In genomic region chr2:153917930-153918329, GRCm38 (mm10) we compare ENCODE assay signal across 42 mouse cellular contexts. TPM values are rescaled to one million over a fixed set of nuclear protein-coding genes. Genes with fewer than 3 reads are reported as not detected.
"Had no signal": no experiment of that assay in that cellular context is flagged by ENCODE, and none has a peak within 500 bp of the region (broad histone marks: within the 10 kb centered on the region; RNA-seq: fewer than 3 reads in every experiment).

Bpifb3 (plus strand) TSS chr2:153918230.

- H3K27ac ChIP-seq: heart, embryonic 10.5 days; heart, embryonic 13.5 days; heart, embryonic 15.5 days; hindbrain, embryonic 10.5 days; hindbrain, embryonic 12.5 days; hindbrain, embryonic 13.5 days; hindbrain, embryonic 14.5 days; hindbrain, embryonic 15.5 days; hindbrain, postnatal 0 days; intestine, embryonic 15.5 days; kidney, embryonic 15.5 days; kidney, postnatal 0 days; layer of hippocampus, adult 2 months had no signal

- H3K36me3 ChIP-seq: heart, embryonic 10.5 days; heart, embryonic 12.5 days; heart, embryonic 13.5 days; heart, embryonic 15.5 days; hindbrain, embryonic 10.5 days; hindbrain, embryonic 12.5 days; hindbrain, embryonic 13.5 days; hindbrain, embryonic 15.5 days; intestine, embryonic 15.5 days; kidney, embryonic 15.5 days had no signal

- ATAC-seq: hindbrain, embryonic 16.5 days; hindbrain, postnatal 0 days; inflammation-experienced regulatory T-cells, adult 6 months; intestine, embryonic 15.5 days; intestine, embryonic 16.5 days; intestine, postnatal 0 days had no signal

- H3K9ac ChIP-seq: heart, embryonic 12.5 days; heart, embryonic 13.5 days; heart, embryonic 15.5 days; hindbrain, embryonic 12.5 days; hindbrain, embryonic 13.5 days; hindbrain, embryonic 14.5 days; hindbrain, embryonic 15.5 days; intestine, embryonic 15.5 days; kidney, embryonic 15.5 days had no signal

- H3K4me2 ChIP-seq: heart, embryonic 11.5 days; heart, embryonic 12.5 days; heart, embryonic 13.5 days; heart, embryonic 15.5 days; hindbrain, embryonic 12.5 days; hindbrain, embryonic 13.5 days; hindbrain, embryonic 14.5 days; hindbrain, embryonic 15.5 days; intestine, embryonic 15.5 days; kidney, embryonic 15.5 days had no signal

- H3K9me3 ChIP-seq: heart, embryonic 10.5 days; heart, embryonic 12.5 days; heart, embryonic 13.5 days; heart, embryonic 15.5 days; hindbrain, embryonic 10.5 days; hindbrain, embryonic 12.5 days; hindbrain, embryonic 13.5 days; hindbrain, embryonic 15.5 days; intestine, embryonic 15.5 days; kidney, embryonic 15.5 days had no signal

- H3K4me1 ChIP-seq: heart, embryonic 12.5 days; hindbrain, embryonic 12.5 days; hindbrain, embryonic 13.5 days; hindbrain, embryonic 15.5 days; intestine, embryonic 15.5 days; kidney, embryonic 15.5 days had no signal

- H3K4me3 ChIP-seq: heart, embryonic 10.5 days; heart, embryonic 12.5 days; heart, embryonic 13.5 days; heart, embryonic 15.5 days; hindbrain, embryonic 10.5 days; hindbrain, embryonic 12.5 days; hindbrain, embryonic 13.5 days; hindbrain, embryonic 15.5 days; intestine, embryonic 15.5 days; kidney, embryonic 15.5 days; layer of hippocampus, adult 2 months had no signal

- DNase-seq: heart, postnatal 10 days; heart, postnatal 14 days; heart, postnatal 36 days; heart, postnatal 4 days; kidney, adult 11 months; kidney, adult 18-20 months; kidney, adult 2 months; kidney, adult 8-10 months; kidney, adult 9 months; kidney, postnatal 10 days; kidney, postnatal 14 days; kidney, postnatal 25 days; kidney, postnatal 36 days; kidney, postnatal 4 days; layer of hippocampus, adult 9-11 months; layer of hippocampus, postnatal 36 days had no signal

- H3K27me3 ChIP-seq: heart, embryonic 15.5 days; hindbrain, embryonic 12.5 days; hindbrain, embryonic 13.5 days; hindbrain, embryonic 15.5 days; intestine, embryonic 15.5 days; kidney, embryonic 15.5 days had no signal

RNA-seq across cellular contexts. Expression of gene Bpifb3, which starts in this region (rescaled TPM):
- polyA plus RNA-seq: heart, embryonic 10.5 days; heart, embryonic 11.5 days; heart, embryonic 12.5 days; heart, embryonic 13.5 days; heart, embryonic 14.5 days; heart, embryonic 15.5 days; heart, embryonic 16.5 days; heart, postnatal 0 days; hindbrain, embryonic 10.5 days; hindbrain, embryonic 12.5 days; hindbrain, embryonic 14.5 days; hindbrain, embryonic 15.5 days; hindbrain, postnatal 0 days; inflammation-experienced regulatory T-cells, adult 6 months; intestine, embryonic 14.5 days; intestine, embryonic 15.5 days; intestine, embryonic 16.5 days; intestine, postnatal 0 days; kidney, adult 2 months; kidney, embryonic 14.5 days; kidney, embryonic 15.5 days; kidney, embryonic 16.5 days; kidney, postnatal 0 days; large intestine, adult 2 months had no signal
